Mouse (Mus musculus) kidney, adult 2 months (tissue): ENCODE measurements at regions not wholly inside any gene's neighbourhood (a gene's known extent, or its start where the extent isn't known, plus 50 kb on each side); places are given as distances from the start of the nearest gene placed in this dataset.

ENCODE experiments used
- CTCF ChIP-seq: fragments of 200-500 bp; conservative IDR thresholded peaks from 2 replicates; pipeline ENCODE4 v1.5.1; 2011; ENCODE audit warnings: low read depth, mild to moderate bottlenecking, control low read depth, low read length, moderate library complexity, mixed read lengths; ENCODE audit not compliant: insufficient read depth, insufficient read length
- POLR2A ChIP-seq: fragments of 200-500 bp; IDR thresholded peaks from one replicate; pipeline ENCODE4 v1.6.1; 2011; ENCODE audit warnings: low read depth, low read length, control low read depth

DNA sequence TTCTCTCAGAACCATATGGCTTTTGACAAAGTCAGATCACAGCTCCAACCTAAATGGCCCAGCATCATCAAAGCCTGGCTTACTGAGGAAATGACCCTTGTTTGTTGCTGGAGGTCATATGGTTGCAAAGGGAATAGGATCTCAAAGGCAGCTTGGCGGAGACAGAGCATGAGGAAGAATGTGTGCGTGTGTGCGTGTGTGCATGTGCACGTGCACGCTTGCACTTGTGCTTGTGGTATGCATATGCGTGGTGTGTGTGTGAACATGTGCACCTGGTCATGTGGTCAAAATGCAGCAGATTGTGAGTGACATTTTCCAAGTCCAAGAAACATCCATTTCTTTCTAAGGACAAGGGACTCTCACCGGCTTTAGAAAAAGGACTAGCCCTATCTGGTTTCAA lies 216.9 kb downstream of the Dact1 start:
- no peak for TF ChIP-seq CTCF
- TF ChIP-seq POLR2A, result no peak
